Mouse (Mus musculus): ENCODE measurements at regions not wholly inside any gene's neighbourhood (a gene's known extent, or its start where the extent isn't known, plus 50 kb on each side); places are given as distances from the start of the nearest gene placed in this dataset.

DNA sequence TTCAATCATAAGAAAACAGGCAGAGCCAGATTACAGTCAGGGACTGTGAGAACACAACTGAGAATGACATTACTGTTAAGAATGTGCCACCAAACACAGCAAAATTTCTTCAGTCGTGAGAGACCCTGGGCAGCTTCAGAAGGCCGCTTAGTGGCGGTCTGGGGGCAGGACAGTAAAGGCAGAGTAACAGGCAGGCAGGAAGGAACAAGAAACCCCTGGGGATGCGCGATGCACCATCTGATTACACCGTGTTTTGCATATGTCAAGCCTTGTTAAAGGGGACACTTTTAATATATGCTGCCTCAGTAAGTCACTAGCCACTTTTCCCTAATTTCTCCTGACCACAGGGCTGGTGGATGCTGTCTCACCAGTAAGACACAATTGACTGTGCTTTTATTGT is 120.0 kb downstream of the Rassf10 start:
- no peak for TF ChIP-seq CTCF (conservative IDR thresholded peaks at IDR 0.05; ENCODE audit: low read length)
- TF ChIP-seq NANOG (IDR thresholded peaks at IDR 0.05; ENCODE audit: borderline replicate concordance, low read length) = no peak
- no peak for TF ChIP-seq POU5F1 (IDR thresholded peaks at IDR 0.05; ENCODE audit: borderline replicate concordance, low read length)
